Mouse (Mus musculus) ovary, postnatal 36 days (tissue): ENCODE data around the gene Col5a3.

ENCODE experiments used
- DNase-seq: peaks from one replicate; pipeline ENCODE4 v3.0.0; 2022; ENCODE audit warnings: low spot score, mixed read lengths

The Col5a3 gene

DNA sequence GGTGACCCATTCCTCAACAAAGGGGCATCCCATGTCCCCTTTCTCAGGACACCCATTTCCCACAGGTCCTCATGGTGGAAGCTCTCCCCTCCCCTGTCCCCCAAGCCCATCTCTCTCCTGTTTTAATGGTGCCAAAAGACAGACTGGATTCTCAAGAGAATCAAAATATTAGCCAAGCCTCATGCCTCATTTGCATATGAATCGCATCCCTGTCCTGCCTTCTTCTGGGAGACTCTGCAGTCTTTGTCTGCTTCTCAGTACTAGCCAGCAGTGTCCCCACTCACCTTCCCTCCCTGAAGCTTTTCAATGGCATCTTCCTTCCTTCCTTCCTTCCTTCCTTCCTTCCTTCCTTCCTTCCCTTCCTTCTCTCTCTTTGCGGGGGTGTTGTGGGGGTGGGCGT, 67.2 kb downstream of the Col5a3 start:
- no peak for DNase-seq

DNA sequence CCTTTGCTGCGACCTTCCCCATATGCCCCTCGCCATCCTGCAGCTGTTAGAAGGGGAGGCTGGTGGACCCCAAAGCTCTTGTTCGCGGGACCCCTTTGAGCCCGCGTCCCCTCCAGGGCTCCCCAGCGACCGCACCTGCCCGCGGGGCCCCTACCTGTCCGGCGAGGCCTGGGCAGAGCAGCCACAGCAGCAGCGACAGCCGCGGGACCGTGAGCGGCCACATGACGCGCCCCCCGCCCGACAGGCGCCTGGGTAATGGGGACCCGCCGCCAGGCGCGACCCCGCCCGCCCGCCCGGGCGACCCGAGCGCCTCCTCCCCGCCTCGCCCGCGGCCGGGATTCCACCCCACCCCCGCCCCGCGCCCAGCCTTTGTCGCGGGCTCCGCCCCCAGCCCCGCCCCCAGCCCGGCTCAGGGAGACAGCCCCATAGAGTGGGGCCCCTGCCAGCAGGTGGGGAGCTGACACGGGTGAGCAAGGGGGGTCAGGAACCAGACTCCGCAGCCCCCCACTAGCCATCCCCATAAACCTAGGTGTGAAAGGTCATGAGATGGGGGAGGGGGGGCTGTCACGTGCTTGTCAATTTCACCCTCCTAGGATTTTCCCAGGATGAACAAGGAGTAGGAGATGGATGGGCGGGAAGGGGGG, 68.7 kb downstream of the Col5a3 start, which contains the start of gene Olfm2:
Olfm2 (minus strand) TSS at position 333 of the 644 bp plus-strand sequence.
- DNase-seq = no peak

DNA sequence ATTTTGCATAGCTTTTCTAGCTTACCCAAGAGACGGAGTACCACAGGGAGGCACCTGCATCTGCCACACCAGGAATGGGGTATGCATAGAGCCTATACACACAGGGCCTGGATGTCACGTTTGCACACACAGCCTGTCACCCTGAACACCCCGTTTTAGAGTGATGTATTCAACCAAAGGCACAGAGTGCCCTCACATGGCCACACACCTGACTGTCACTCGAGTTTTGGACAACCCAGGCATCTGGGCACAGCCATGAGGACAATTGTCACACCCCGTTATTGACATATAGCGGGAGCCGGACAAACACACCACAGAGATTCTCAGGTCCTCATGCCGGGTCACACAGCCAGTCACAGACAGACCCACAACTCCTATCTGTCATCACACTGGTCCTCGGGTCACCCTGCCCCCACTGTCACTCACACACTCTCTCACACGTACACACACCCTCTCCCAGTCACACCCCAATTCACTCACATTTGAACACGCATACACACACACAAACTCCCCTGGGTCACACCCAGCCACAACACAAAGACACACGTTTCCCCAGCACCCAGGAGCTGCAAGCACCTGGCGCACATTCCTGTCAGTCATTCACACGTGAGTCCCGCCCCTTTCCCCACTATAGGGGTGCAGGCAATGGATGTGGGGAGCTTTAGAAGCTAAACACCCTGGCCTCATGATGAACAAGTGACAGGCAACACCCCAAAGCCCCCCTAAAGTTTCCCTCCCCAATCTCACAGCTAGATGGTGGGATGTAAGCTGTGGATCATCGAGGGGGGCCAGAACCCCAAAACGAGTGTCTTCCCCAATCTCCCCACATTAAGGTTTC, 69.5 kb downstream of the Col5a3 start:
- DNase-seq = no peak

DNA sequence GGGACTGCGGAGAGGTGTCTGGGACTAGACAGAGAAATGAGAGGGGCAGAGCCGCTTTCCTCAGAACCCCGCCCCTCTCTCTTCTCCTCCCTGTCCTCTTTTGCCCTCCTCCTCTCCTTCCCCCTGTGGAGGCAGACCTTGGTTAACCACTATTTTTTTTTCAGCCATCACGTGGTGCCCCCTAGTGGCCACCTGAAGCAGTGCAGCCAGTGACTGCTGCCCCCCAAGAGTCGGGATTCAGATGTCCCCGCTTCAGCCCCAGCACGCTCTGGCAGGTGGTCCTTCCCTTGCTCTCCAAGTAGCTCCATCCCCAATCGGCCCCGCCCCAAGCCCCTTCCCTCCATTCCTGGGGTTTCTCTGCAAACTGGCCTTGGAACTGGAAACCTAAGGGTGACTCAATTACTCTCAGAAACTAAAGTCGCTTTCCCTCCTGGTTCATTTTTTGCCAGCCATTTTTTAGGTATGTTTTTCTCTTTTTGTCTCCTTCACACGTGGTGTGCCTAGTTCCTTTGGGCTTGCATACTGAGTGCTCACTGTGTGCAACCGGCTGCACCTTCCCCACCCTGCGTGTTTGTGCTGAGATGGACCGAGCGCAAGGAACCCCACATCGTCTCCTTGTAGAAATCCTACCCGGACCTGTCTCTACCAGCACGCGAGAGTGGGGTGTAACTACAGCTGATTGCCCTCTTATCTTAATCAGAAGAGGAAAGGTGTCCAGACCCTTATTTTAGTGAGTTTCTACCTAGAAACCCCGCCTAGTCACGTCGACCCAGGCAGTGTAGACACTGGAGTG, 70.7 kb downstream of the Col5a3 start:
- DNase-seq = no peak

DNA sequence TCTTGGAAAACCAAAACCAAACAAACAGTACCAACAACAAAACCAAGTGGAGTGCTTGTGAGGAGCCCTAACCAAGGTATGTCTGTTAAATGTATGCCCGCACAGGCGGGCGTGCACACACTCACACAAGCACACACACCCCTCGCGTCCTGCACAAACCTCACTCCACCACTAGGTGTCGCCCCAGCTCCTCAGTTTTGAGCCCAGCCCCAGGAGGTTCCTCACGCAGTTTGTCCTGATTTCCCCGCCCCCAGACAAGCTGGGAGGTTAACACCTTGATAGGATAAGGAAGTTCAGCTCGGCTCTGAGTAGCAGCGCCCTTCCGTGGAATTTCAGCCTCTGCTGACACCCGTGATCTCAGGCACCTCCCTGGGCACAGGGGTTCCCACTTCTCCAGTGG, 74.5 kb downstream of the Col5a3 start:
- DNase-seq = peak; percentile 75

DNA sequence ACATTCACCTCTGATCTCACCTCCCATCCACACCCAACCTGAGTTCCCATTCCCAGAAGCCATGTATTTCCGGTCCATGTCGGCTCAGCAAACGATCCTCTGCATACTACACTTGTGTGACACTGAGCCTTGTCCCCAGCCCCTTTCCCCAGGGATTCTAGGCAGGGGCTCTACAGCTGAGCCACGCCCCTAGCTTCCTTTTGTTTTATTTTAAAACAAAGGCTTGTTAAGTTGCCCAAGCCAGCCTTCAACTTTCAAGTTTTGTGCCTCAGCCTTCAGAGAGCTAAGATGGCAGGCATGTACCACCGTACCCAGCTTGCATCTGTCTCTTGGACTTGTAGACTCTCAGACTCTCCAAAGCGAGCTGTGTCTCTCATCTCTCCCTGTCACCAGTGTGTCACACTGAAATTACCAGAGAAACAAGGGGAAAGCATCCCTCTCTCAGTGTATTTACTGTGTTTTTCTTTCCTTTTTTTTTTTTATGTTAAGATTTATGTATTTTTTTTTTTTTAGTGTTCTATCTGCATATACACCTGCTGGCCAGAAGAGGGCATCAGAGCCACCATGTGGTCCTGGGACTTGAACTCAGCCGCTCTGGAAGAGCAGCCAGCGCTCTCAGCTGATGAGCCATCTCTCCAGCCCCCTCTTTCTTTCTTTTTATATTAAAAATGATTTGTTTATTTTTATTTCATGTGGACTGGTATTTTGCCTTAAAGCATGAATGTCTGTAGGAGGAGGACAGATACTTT, 76.4 kb downstream of the Col5a3 start:
- no peak for DNase-seq

DNA sequence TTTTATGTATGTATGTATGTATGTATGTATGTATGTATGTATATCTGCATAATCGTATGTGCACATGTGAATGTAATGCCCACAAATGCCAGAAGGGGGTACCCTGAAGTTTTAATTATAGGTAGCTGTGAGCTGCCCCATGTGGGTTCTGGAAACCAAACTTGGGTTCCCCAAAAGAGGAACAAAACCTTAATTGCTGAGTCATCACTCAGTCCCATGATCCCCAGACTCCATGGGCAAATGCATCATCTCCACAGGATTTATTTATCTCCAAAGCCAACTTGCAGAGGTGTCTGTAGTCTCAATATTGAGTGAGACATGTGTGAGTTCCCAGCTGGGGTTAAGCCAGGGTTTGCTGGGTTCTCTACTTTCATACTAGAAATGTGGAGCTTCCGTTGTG, 77.6 kb downstream of the Col5a3 start:
- DNase-seq = no peak

DNA sequence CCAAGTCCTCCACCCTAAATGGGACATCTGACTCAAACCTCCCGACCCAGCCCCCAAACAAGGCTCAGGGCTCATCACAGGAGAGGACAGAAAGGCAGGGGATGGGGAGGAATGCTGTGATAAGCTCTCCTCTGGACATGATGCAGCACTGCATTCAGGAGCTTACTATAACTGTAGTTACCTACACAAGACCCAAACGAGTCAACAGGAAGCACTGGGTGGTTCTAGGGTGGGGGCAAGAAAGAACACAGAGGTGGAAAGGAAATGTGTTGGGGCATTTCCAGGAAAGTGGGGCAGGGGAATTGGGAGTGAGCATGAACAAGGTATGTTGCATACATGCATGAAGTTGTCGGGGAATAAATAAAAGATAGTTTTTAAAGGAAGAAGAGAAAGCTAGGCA, 80.2 kb downstream of the Col5a3 start:
- DNase-seq = no peak

DNA sequence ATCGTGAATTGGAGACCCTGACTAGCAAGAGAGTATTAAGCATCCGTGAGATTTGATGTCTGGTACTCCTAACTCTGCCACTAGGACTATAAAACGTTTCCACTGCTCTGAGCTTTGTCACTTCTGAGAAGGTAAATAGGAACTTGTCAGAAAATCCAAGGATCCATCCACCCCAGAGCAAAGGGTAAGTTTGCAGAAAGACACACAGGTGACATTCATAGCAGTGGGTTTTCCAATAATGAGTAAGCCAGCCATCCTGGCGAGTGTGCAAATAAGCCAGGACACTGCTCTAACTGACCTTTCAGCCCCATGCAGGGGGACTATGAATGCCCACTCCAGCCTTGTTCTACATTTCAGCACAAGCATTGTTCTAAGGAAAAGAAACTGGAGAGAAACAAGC, 83.1 kb downstream of the Col5a3 start:
- no peak for DNase-seq

DNA sequence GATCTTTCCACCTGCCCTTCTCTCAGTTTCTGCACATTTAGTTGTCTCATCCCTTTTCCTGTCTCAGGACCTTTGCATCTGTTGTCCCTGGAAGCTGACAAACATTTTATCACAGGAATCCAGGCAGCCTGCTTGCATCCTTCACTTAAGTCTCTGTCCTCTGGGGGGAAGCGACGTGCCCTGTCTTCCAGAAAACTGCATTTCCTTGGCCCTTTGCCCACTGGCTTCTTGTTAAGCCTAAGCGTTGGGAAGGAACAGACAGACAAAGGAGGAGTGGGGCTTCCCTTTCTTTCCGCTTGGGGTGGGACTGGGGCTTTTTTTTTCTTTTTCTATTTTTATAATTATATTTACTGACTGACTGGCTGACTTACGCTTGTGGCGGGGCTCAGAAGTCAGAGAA, 85.4 kb downstream of the Col5a3 start:
- DNase-seq = no peak

DNA sequence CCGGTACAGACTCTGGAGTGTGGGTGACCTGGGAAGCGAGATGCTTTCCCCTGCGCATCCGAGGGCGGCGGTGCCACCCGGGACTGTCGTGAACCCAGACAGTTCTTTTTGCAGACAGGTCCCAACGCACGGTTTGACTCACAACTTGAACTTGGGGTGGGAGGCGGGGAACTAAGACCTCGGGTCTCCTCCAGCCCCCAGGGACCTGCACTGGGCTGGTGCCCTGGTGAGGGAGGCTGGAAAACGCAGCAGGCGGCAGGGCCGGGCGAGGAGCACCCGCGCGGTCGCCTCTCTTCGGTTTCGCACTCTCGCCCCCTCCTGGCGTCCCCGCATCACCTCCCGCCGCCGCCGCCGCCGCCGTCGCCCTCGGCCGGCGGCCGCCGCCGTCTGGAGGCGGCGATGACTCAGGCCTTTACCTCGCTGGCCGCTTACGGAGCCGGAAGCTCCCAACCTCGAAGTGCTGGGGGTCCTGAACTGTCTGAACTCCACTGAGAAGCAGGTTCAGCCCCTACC, 87.2 kb downstream of the Col5a3 start:
- DNase-seq = peak; percentile 69

DNA sequence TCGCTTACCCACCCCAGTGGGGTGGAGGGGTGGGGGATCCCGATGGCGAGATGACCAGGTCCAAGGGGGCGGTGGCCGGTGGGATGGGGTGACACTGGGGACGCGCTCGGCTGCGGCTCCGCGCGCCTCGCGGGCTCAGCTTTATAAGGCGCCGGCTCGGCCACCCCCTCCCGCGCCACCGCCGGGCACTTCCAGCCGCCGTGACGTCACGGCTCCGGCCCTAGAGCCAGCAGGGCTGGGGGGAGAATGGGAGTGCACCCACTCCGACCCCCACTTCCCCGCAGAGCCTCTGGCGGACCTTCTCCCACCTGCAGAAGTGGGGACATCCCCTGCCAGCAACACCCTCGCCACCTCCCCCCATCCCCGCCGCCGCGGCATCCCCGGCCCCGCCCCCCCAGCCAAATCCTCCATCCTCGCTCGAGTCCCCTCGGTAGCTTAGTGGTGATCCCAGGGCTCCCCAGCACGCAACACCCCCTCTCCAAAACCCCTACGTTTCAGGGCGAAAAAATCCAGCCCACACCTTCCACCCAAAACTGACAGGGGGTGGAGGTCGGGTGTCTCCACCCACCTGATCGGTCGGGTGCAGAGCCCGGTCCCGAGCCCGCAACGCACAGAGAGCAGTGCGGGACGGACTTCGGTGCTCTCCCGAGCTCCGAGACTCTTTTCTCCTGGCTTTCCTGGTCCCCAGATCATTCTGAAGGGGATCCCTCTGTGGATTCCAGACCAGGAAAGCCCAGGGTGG, 87.8 kb downstream of the Col5a3 start:
- peak; percentile 20 for DNase-seq

DNA sequence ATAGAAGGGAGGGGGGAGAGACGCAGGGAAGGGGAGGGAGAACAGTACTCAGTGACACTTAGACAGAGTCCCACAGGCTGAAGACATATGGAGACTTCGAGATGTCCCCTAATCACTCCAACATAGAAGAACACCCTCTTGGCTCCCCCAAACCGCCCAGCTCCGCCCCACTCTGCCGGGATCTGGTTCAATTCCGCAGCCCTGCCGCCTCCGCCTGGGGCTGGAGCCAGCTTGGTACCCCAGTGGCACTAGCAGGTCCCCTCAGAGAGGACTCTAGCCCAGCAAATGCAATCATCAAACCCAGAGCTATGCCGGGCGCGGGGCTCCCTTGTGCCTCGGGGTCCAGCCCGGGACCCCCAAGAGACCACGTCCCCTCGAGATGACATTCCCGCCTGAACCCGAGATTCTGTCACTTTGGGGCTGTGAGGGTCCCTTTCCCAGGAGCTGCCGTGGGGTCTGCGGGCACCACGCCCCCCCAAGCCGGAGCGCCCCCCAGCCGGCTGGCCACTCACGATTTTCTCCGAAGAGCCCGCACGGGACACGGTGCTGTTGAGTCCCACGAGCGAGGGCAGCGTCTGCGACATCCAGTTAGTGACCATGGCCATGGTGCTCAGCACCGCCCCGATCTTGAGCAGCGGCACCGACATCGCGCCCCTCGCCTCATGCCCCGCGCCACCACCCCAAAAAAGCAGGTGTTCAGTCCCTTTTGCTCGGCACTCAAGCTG, 88.6 kb downstream of the Col5a3 start:
- DNase-seq = no peak

DNA sequence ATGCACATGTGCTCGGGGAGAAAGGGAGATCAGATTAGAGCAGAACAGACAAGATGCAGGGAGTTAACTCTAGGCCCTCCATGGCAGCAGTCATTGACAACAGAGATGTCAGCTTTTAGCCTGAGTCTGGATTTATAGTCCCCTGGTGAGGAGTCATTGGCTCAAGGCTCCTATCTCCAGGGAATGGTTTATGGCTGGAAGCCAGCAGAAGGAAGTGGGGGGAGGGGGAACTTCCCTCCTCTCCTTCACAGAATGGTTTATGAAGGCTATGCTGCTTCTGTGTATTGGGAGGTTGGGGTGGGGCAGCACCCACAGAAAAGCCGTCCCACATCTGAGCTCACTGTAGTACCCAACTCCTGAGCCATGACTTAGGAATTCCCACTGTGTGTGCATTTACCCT, 93.3 kb downstream of the Col5a3 start:
- no peak for DNase-seq
